Mouse (Mus musculus) heart, postnatal 0 days (tissue): ENCODE measurements around the gene Kcnk10.

ENCODE experiments used
- CTCF ChIP-seq: IDR thresholded peaks from 2 replicates; pipeline ENCODE4 v1.5.1; 2016; ENCODE audit warnings: antibody characterized with exemption, control low read depth, low read depth
- EP300 ChIP-seq: IDR thresholded peaks from 2 replicates; pipeline ENCODE4 v1.6.1; 2016; ENCODE audit warnings: antibody characterized with exemption, low read depth

GRCm38 (mm10) chr12:98557013-98557677 is 21.0 kb downstream of the Kcnk10 start:
- TF ChIP-seq CTCF (no peak), EP300 (no peak)
